Mouse (Mus musculus) kidney, adult 2 months (tissue): Measurements from ENCODE around the gene Cmtm6.

Source experiments
- CTCF ChIP-seq: fragments of 200-500 bp; conservative IDR thresholded peaks from 2 replicates; pipeline ENCODE4 v1.5.1; 2011; ENCODE audit warnings: low read depth, mild to moderate bottlenecking, control low read depth, low read length, moderate library complexity, mixed read lengths; ENCODE audit not compliant: insufficient read depth, insufficient read length
- POLR2A ChIP-seq: fragments of 200-500 bp; IDR thresholded peaks from one replicate; pipeline ENCODE4 v1.6.1; 2011; ENCODE audit warnings: low read depth, low read length, control low read depth

DNA sequence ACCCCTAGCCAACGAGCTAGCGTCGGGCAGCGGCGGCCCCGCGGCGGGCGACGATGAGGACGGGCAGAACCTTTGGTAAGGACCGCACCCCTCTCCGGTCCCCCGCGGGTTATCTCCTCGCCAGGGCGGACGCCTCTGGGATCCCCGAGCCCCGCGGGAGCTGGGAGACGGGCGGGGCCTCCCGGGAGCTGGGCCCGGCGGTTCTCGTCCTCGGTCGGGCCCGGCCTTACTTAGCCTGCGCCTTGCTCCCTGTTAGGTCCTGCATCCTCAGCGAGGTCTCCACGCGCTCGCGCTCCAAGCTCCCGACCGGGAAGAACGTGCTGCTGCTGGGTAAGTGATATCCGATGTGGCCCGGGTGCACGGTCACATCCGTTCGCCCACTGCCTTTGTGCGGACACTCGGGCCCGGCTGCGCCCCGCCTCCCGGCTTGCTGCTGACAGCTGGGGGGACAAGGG lies 41.9 kb upstream of the Cmtm6 start:
- no peak for TF ChIP-seq CTCF
- TF ChIP-seq POLR2A, result no peak
